Mouse (Mus musculus) embryonic fibroblast, embryonic 13.5 days (primary cell): ENCODE measurements around the gene Pdlim7. TPM values are rescaled to one million over a fixed set of nuclear protein-coding genes. Genes with fewer than 3 reads are reported as not detected.

ENCODE experiments used
- H3K27ac ChIP-seq: 2 replicates; pipeline ENCODE4 v1.5.1; 2012; ENCODE audit warnings: low read length, control low read depth, inconsistent platforms; ENCODE audit not compliant: insufficient read depth
- H3K4me1 ChIP-seq: 2 replicates; pipeline ENCODE4 v1.6.1; 2011; ENCODE audit warnings: low read length; ENCODE audit not compliant: control insufficient read depth, insufficient read depth
- H3K4me3 ChIP-seq: 2 replicates; pipeline ENCODE4 v1.5.1; 2011; ENCODE audit warnings: mild to moderate bottlenecking, control low read depth, low read length; ENCODE audit not compliant: insufficient read depth
- CTCF ChIP-seq: IDR thresholded peaks from 2 replicates; pipeline ENCODE4 v1.5.1; 2011; ENCODE audit warnings: mild to moderate bottlenecking, control low read depth, low read length, moderate library complexity, borderline replicate concordance; ENCODE audit not compliant: insufficient read depth
- POLR2A ChIP-seq: IDR thresholded peaks from 2 replicates; pipeline ENCODE4 v1.6.1; 2011; ENCODE audit warnings: low read depth, mild to moderate bottlenecking, control low read depth, low read length, moderate library complexity
- polyA plus RNA-seq: library from polyadenylated mRNA; stranded (reverse); fragments of >200 nt; gene quantifications from 2 replicates; pipeline ENCODE4 v1.2.4, GENCODE M21; 2011; ENCODE audit warnings: low read depth; ENCODE audit not compliant: missing spikeins, insufficient read length

Pdlim7 gene
- polyA plus RNA-seq: 132 and 179 TPM in 2 replicates

- H3K4me1 ChIP-seq: peaks cover 16% of the 10 kb centered on the region
- TF ChIP-seq CTCF: peak; percentile 60; the same call in 1 of the 2 replicates
- TF ChIP-seq POLR2A: peak; percentile 98
- peak within 1 kb of the TSS; percentile 76 for H3K4me3 ChIP-seq
- H3K27ac ChIP-seq: peak within 1 kb of the TSS; percentile 92
Observed at GRCm38 (mm10) chr13:55513111-55513748, at the start of gene Pdlim7. Pdlim7 (minus strand) TSS chr13:55513676.

- no peaks in the 10 kb centered on the region for H3K4me1 ChIP-seq
- TF ChIP-seq POLR2A: no peak
- no peak for TF ChIP-seq CTCF
- no peak overlapping the region for H3K4me3 ChIP-seq
- no peak overlapping the region for H3K27ac ChIP-seq
Observed at GRCm38 (mm10) chr13:55557499-55557898, 44.0 kb upstream of the Pdlim7 start.

GRCm38 (mm10) chr13:55555921-55556320 is 42.4 kb upstream of the Pdlim7 start:
- TF ChIP-seq CTCF (no peak), POLR2A (no peak)
- Histone ChIP-seq H3K4me1 (no peaks in the 10 kb centered on the region), H3K27ac (no peak overlapping the region), H3K4me3 (no peak overlapping the region)

DNA sequence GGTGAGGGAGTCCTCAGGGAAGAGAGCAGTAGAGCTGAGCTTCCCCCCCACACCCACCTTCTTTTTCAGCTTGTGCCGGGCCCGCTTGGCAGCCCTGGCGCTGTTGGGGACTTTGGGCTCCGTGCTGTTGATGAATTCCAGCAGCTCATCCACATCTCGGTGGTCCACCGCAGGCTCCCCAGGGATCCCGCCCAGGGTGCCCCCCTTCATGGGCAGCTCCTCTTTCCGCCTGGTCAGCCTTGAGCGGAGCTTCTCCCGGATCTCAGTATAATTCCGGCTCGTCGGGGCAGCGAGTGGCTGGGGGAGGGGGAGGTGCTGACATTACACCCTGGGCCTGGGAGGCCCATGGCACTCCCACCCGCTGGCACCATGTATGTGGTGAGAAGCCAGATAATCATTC is 35.6 kb upstream of the Pdlim7 start:
- Histone ChIP-seq H3K4me1 (no peaks in the 10 kb centered on the region), H3K4me3 (no peak overlapping the region), H3K27ac (no peak overlapping the region)
- TF ChIP-seq CTCF (no peak), POLR2A (no peak)

- H3K4me1 ChIP-seq: no peaks in the 10 kb centered on the region
- no peak overlapping the region for H3K4me3 ChIP-seq
- TF ChIP-seq POLR2A: no peak
- TF ChIP-seq CTCF: no peak
- H3K27ac ChIP-seq: no peak overlapping the region
Observed at GRCm38 (mm10) chr13:55548426-55548825, 35.0 kb upstream of the Pdlim7 start.

- no peak overlapping the region for H3K4me3 ChIP-seq
- no peaks in the 10 kb centered on the region for H3K4me1 ChIP-seq
- no peak overlapping the region for H3K27ac ChIP-seq
- TF ChIP-seq POLR2A (no peak), CTCF (no peak)
Observed at GRCm38 (mm10) chr13:55547916-55548315, 34.4 kb upstream of the Pdlim7 start.

DNA sequence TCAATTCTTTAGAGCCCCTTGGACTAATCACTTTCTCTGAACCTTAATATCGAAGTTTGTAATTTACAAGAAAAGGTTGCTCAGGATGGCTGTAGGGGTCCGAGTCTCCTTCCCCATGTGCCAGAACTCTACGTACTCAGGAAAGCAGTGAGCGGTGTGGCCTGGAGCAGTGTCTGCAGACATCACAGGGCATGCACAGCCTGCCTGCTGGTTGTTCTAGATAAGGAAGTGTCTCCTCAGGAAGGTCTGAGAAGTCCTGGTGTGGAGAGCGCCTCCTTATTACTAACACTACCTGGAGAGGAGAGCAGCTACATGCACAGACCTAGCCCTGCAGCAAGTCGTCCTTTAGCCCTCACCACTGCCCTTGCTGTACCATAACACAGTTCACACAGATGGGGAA is 31.3 kb upstream of the Pdlim7 start:
- no peak for TF ChIP-seq CTCF
- no peak for TF ChIP-seq POLR2A
- Histone ChIP-seq H3K4me3 (no peak overlapping the region), H3K27ac (no peak overlapping the region), H3K4me1 (no peaks in the 10 kb centered on the region)

- no peak for TF ChIP-seq CTCF
- no peak for TF ChIP-seq POLR2A
- Histone ChIP-seq H3K4me1 (no peaks in the 10 kb centered on the region), H3K27ac (no peak overlapping the region), H3K4me3 (no peak overlapping the region)
Observed at GRCm38 (mm10) chr13:55543447-55543846, 30.0 kb upstream of the Pdlim7 start.

GRCm38 (mm10) chr13:55542891-55543290 is 29.4 kb upstream of the Pdlim7 start:
- H3K27ac ChIP-seq: no peak overlapping the region
- H3K4me3 ChIP-seq: no peak overlapping the region
- H3K4me1 ChIP-seq: no peaks in the 10 kb centered on the region
- TF ChIP-seq CTCF (no peak), POLR2A (no peak)

- Histone ChIP-seq H3K4me1 (no peaks in the 10 kb centered on the region), H3K4me3 (no peak overlapping the region), H3K27ac (no peak overlapping the region)
- TF ChIP-seq CTCF (no peak), POLR2A (no peak)
Observed at GRCm38 (mm10) chr13:55540933-55541332, 27.5 kb upstream of the Pdlim7 start.
